Mouse (Mus musculus): ENCODE results near the gene Tsx. TPM values are rescaled to one million over a fixed set of nuclear protein-coding genes. Genes with fewer than 3 reads are reported as not detected.

Gene Tsx
- total RNA-seq, 1 experiment = 4.3 TPM

DNA sequence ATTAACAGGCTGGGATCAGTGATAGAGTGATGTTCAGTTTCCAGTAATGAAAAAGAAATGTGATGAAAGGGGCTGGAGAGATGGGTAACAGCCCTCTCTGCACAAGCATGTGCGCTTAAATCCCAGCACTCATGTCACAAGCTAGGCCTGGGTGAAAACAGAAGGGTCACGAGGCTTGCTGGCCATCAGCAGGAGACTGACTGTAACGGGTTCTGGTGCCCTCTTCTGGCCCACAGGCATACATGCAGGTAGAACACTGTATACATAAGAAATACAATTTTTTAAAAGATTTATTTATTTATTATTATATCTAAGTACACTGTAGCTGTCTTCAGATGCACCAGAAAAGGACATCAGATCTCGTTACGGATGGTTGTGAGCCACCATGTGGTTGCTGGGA is 40.0 kb upstream of the Tsx start:
- Histone ChIP-seq H3K9ac (ENCODE audit: insufficient read depth, low read depth, low read length, poor library complexity, severe bottlenecking) (no peak overlapping the region), H3K27ac (ENCODE audit: insufficient read depth, low read depth, low read length, poor library complexity, severe bottlenecking) (no peak overlapping the region), H3K4me1 (ENCODE audit: control insufficient read depth in 2 of 2, insufficient read depth in 2 of 2, low read length in 2 of 2, poor library complexity in 1 of 2) (no peaks in the 10 kb centered on the region), H3K4me3 (ENCODE audit: insufficient read depth in 1 of 2, low read depth in 1 of 2, low read length in 2 of 2, poor library complexity in 1 of 2, severe bottlenecking in 1 of 2) (no peak overlapping the region), H3K9me3 (ENCODE audit: control insufficient read depth, insufficient read depth, low read depth, low read length) (no peaks in the 10 kb centered on the region), H3K36me3 (ENCODE audit: control insufficient read depth, insufficient read depth, low read length, poor library complexity, severe bottlenecking) (no peaks in the 10 kb centered on the region)
- DNase-seq (ENCODE audit: low read depth, low spot score) = no peak
- TF ChIP-seq CHD2 (IDR thresholded peaks at IDR 0.05; ENCODE audit: low read depth, low read length) (no peak), MAFK (IDR thresholded peaks at IDR 0.05; ENCODE audit: insufficient read depth, low read depth, low read length) (no peak), ZNF384 (IDR thresholded peaks at IDR 0.05; ENCODE audit: low read depth, low read length) (no peak), HCFC1 (IDR thresholded peaks at IDR 0.05; ENCODE audit: borderline replicate concordance, insufficient read depth, low read length) (no peak), ZC3H11A (IDR thresholded peaks at IDR 0.05; ENCODE audit: borderline replicate concordance, low read depth, low read length) (no peak)
- in situ Hi-C loops (cut with MboI; ENCODE audit: low sequenced_read_pairs in 2 of 2, unreplicated experiment in 2 of 2) = loop anchor here in 1 of 2 experiments (5.0 kb wide), 1 partner anchor 92 kb away; no protein-coding TSS in a partner anchor

DNA sequence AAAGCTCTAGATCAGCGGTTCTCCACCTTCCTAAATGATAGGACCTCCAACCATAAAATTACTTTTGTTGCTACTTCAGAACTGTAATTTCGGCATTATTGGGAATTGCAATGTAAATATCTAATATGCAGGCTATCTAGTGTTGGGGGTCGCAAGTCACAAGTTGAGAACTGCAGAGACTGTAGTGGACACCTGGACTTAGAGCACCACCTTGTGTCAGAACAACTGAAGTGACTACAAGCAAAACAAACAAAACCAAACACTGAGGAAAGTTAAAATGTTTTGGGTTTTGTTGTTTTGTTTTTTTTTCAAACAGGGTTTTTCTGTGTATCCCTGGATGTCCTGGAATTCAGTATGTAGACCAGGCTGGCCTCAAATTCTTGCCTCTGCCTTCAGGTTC is 29.7 kb upstream of the Tsx start:
- H3K27ac ChIP-seq (ENCODE audit: insufficient read depth, low read depth, low read length, poor library complexity, severe bottlenecking) = no peak overlapping the region
- no peaks in the 10 kb centered on the region for H3K9me3 ChIP-seq (ENCODE audit: control insufficient read depth, insufficient read depth, low read depth, low read length)
- no peak for TF ChIP-seq HCFC1 (IDR thresholded peaks at IDR 0.05; ENCODE audit: borderline replicate concordance, insufficient read depth, low read length)
- TF ChIP-seq CHD2 (IDR thresholded peaks at IDR 0.05; ENCODE audit: low read depth, low read length) = no peak
- TF ChIP-seq MAFK (IDR thresholded peaks at IDR 0.05; ENCODE audit: insufficient read depth, low read depth, low read length) = no peak
- DNase-seq (ENCODE audit: low read depth, low spot score) = no peak
- no peaks in the 10 kb centered on the region for H3K4me1 ChIP-seq (ENCODE audit: control insufficient read depth in 2 of 2, insufficient read depth in 2 of 2, low read length in 2 of 2, poor library complexity in 1 of 2)
- no peak overlapping the region for H3K4me3 ChIP-seq (ENCODE audit: insufficient read depth in 1 of 2, low read depth in 1 of 2, low read length in 2 of 2, poor library complexity in 1 of 2, severe bottlenecking in 1 of 2)
- no peak overlapping the region for H3K9ac ChIP-seq (ENCODE audit: insufficient read depth, low read depth, low read length, poor library complexity, severe bottlenecking)
- H3K36me3 ChIP-seq (ENCODE audit: control insufficient read depth, insufficient read depth, low read length, poor library complexity, severe bottlenecking) = no peaks in the 10 kb centered on the region
- in situ Hi-C loops (cut with MboI; ENCODE audit: low sequenced_read_pairs in 2 of 2, unreplicated experiment in 2 of 2) = no loop called here

DNA sequence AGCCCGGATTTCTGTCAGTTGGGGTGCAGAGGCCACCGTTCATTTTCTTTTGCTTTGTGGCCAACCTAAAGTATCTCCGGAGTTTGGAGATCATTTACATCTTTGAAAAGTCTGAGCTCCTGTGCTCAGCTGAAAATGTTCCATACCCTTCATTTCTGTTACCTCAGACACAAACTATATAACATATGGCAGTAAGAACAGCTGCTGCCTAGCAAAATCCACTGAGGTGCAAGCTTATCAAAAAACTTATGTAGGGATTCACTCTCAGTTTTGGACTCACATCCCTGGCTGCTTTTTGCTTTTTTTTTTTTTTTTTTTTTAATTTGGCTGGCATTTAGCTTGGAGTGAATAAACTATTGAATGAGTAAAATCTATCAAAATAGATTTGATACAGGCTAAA is 26.1 kb upstream of the Tsx start:
- Histone ChIP-seq H3K9me3 (ENCODE audit: control insufficient read depth, insufficient read depth, low read depth, low read length) (no peaks in the 10 kb centered on the region), H3K36me3 (ENCODE audit: control insufficient read depth, insufficient read depth, low read length, poor library complexity, severe bottlenecking) (no peaks in the 10 kb centered on the region), H3K27ac (ENCODE audit: insufficient read depth, low read depth, low read length, poor library complexity, severe bottlenecking) (no peak overlapping the region), H3K9ac (ENCODE audit: insufficient read depth, low read depth, low read length, poor library complexity, severe bottlenecking) (no peak overlapping the region), H3K4me3 (ENCODE audit: insufficient read depth in 1 of 2, low read depth in 1 of 2, low read length in 2 of 2, poor library complexity in 1 of 2, severe bottlenecking in 1 of 2) (no peak overlapping the region), H3K4me1 (ENCODE audit: control insufficient read depth in 2 of 2, insufficient read depth in 2 of 2, low read length in 2 of 2, poor library complexity in 1 of 2) (no peaks in the 10 kb centered on the region)
- DNase-seq (ENCODE audit: low read depth, low spot score) = no peak
- in situ Hi-C loops (cut with MboI; ENCODE audit: low sequenced_read_pairs in 2 of 2, unreplicated experiment in 2 of 2) = no loop called here
- TF ChIP-seq ZNF384 (IDR thresholded peaks at IDR 0.05; ENCODE audit: low read depth, low read length) (no peak), MAFK (IDR thresholded peaks at IDR 0.05; ENCODE audit: insufficient read depth, low read depth, low read length) (no peak), HCFC1 (IDR thresholded peaks at IDR 0.05; ENCODE audit: borderline replicate concordance, insufficient read depth, low read length) (no peak), CHD2 (IDR thresholded peaks at IDR 0.05; ENCODE audit: low read depth, low read length) (no peak), ZC3H11A (IDR thresholded peaks at IDR 0.05; ENCODE audit: borderline replicate concordance, low read depth, low read length) (no peak)

DNA sequence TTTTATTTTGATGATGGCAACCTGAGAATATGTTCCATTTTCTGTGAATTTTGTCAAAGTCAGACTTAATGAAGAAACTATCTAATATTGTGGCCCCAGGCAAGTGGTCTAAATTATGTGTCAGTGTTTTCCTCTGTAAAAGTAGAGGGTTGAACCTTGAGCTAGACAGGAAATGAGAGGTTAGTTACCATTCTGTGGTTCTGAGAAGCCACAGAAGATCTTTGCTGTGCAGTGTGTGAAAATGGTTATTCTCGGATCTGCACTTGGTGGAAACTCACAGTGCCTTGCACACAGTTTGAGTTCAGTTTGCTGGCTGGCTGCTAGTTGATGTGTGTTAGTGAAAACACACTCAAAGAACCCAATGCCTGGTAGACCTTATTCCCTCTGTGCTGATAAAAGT is 20.4 kb upstream of the Tsx start:
- Histone ChIP-seq H3K4me3 (ENCODE audit: insufficient read depth in 1 of 2, low read depth in 1 of 2, low read length in 2 of 2, poor library complexity in 1 of 2, severe bottlenecking in 1 of 2) (no peak overlapping the region), H3K9ac (ENCODE audit: insufficient read depth, low read depth, low read length, poor library complexity, severe bottlenecking) (no peak overlapping the region), H3K4me1 (ENCODE audit: control insufficient read depth in 2 of 2, insufficient read depth in 2 of 2, low read length in 2 of 2, poor library complexity in 1 of 2) (peaks cover 0 to 2% of the 10 kb centered on the region in 2 experiments; a peak in 1 of 4 replicates), H3K27ac (ENCODE audit: insufficient read depth, low read depth, low read length, poor library complexity, severe bottlenecking) (no peak overlapping the region), H3K36me3 (ENCODE audit: control insufficient read depth, insufficient read depth, low read length, poor library complexity, severe bottlenecking) (no peaks in the 10 kb centered on the region), H3K9me3 (ENCODE audit: control insufficient read depth, insufficient read depth, low read depth, low read length) (no peaks in the 10 kb centered on the region)
- no peak for TF ChIP-seq ZNF384 (IDR thresholded peaks at IDR 0.05; ENCODE audit: low read depth, low read length)
- TF ChIP-seq MAFK (IDR thresholded peaks at IDR 0.05; ENCODE audit: insufficient read depth, low read depth, low read length) = no peak
- DNase-seq (ENCODE audit: low read depth, low spot score) = no peak
- in situ Hi-C loops (cut with MboI; ENCODE audit: low sequenced_read_pairs in 2 of 2, unreplicated experiment in 2 of 2) = no loop called here

DNA sequence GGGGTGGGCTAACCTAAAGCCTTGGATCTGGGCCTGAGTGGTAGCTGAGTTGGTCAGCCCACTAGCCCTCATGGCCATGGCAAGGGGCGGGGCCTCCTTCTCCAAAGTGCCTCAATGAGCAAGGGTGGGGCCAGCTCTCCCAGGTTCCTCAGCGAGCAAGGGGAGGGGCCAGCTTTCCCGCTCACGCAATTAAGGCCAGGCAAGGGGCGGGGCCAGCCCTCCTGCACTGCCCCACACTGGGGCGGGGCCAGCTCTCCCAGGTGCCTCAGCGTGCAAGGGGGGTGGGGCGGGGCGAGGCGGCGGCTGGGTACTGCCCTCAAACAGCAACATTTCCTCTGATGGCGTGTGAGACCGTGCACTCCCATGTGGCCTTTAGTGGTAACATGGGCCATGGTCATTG is 9.2 kb upstream of the Tsx start:
- in situ Hi-C loops (cut with MboI; ENCODE audit: low sequenced_read_pairs in 2 of 2, unreplicated experiment in 2 of 2) = no loop called here
- Histone ChIP-seq H3K27ac (ENCODE audit: insufficient read depth, low read depth, low read length, poor library complexity, severe bottlenecking) (peak overlapping the region; percentile 68), H3K9me3 (ENCODE audit: control insufficient read depth, insufficient read depth, low read depth, low read length) (no peaks in the 10 kb centered on the region), H3K4me1 (ENCODE audit: control insufficient read depth in 2 of 2, insufficient read depth in 2 of 2, low read length in 2 of 2, poor library complexity in 1 of 2) (peaks cover 2 to 8% of the 10 kb centered on the region in 2 experiments; a peak in 2 of 4 replicates), H3K9ac (ENCODE audit: insufficient read depth, low read depth, low read length, poor library complexity, severe bottlenecking) (peak overlapping the region; percentile 82), H3K36me3 (ENCODE audit: control insufficient read depth, insufficient read depth, low read length, poor library complexity, severe bottlenecking) (no peaks in the 10 kb centered on the region), H3K4me3 (ENCODE audit: insufficient read depth in 1 of 2, low read depth in 1 of 2, low read length in 2 of 2, poor library complexity in 1 of 2, severe bottlenecking in 1 of 2) (peak overlapping the region; percentile 30 to 53; a peak in 3 of 4 replicates)
- TF ChIP-seq ZC3H11A (IDR thresholded peaks at IDR 0.05; ENCODE audit: borderline replicate concordance, low read depth, low read length) (no peak), ZNF384 (IDR thresholded peaks at IDR 0.05; ENCODE audit: low read depth, low read length) (no peak), HCFC1 (IDR thresholded peaks at IDR 0.05; ENCODE audit: borderline replicate concordance, insufficient read depth, low read length) (no peak), CHD2 (IDR thresholded peaks at IDR 0.05; ENCODE audit: low read depth, low read length) (no peak), MAFK (IDR thresholded peaks at IDR 0.05; ENCODE audit: insufficient read depth, low read depth, low read length) (no peak)
- peak; percentile 80 for DNase-seq (ENCODE audit: low read depth, low spot score)
